Mouse (Mus musculus) neural tube, embryonic 14.5 days (tissue): ENCODE results near the gene Zfp580. TPM values are rescaled to one million over a fixed set of nuclear protein-coding genes. Genes with fewer than 3 reads are reported as not detected.

Experiments
- ATAC-seq: fragments of 200-750 bp; cut with Nextera tagmentation; 2 replicates; pipeline ENCODE4 v1.8.0; 2017; ENCODE audit warnings: low read depth, mild to moderate bottlenecking, moderate TSS enrichment, moderate library complexity
- H3K27ac ChIP-seq: fragments of 300-500 bp; sonication (generic); 2 replicates; pipeline ENCODE4 v1.5.1; 2014; ENCODE audit warnings: low read depth, mild to moderate bottlenecking, control low read depth, low read length, moderate library complexity, mixed read lengths
- H3K27me3 ChIP-seq: fragments of 300-500 bp; sonication (generic); 2 replicates; pipeline ENCODE4 v1.6.1; 2014; ENCODE audit warnings: low read length; ENCODE audit not compliant: control insufficient read depth, insufficient read depth
- H3K36me3 ChIP-seq: fragments of 300-500 bp; sonication (generic); 2 replicates; pipeline ENCODE4 v1.6.1; 2014; ENCODE audit warnings: low read length, mixed read lengths; ENCODE audit not compliant: control insufficient read depth, insufficient read depth
- H3K4me1 ChIP-seq: fragments of 300-500 bp; sonication (generic); 2 replicates; pipeline ENCODE4 v1.6.1; 2014; ENCODE audit warnings: low read length; ENCODE audit not compliant: control insufficient read depth, insufficient read depth
- H3K4me2 ChIP-seq: fragments of 300-500 bp; sonication (generic); 2 replicates; pipeline ENCODE4 v1.6.1; 2014; ENCODE audit warnings: mild to moderate bottlenecking, low read depth, low read length, control low read depth
- H3K4me3 ChIP-seq: fragments of 300-500 bp; sonication (generic); 2 replicates; pipeline ENCODE4 v1.5.1; 2014; ENCODE audit warnings: low read depth, low read length, control low read depth, mixed read lengths
- H3K9ac ChIP-seq: fragments of 300-500 bp; sonication (generic); replicated peaks from 2 replicates; pipeline ENCODE4 v1.6.1; 2014; ENCODE audit warnings: low read depth, mild to moderate bottlenecking, control low read depth, low read length, mixed read lengths
- H3K9me3 ChIP-seq: fragments of 300-500 bp; sonication (generic); 2 replicates; pipeline ENCODE4 v1.6.1; 2016; ENCODE audit warnings: low read length; ENCODE audit not compliant: control insufficient read depth
- WGBS: fragments of 180-500 bp; shearing (Covaris S2); extraction: QIAGEN DNeasy Blood & Tissue Kit; methylation state at CpG from one replicate; pipeline ENCODE4 v1.1.7; 2014; 5-methylcytosine and 5-hydroxymethylcytosine counted together
- polyA plus RNA-seq: library from polyadenylated mRNA; unstranded; fragments of >200 nt; fragmentation: Nextera tagmentation; extraction: Ambion mirVana; gene quantifications from 2 replicates; pipeline ENCODE4 v1.2.1, GENCODE M21; 2014

Gene Zfp580
- polyA plus RNA-seq, 1 experiment from 2014 or later: 111 TPM

DNA sequence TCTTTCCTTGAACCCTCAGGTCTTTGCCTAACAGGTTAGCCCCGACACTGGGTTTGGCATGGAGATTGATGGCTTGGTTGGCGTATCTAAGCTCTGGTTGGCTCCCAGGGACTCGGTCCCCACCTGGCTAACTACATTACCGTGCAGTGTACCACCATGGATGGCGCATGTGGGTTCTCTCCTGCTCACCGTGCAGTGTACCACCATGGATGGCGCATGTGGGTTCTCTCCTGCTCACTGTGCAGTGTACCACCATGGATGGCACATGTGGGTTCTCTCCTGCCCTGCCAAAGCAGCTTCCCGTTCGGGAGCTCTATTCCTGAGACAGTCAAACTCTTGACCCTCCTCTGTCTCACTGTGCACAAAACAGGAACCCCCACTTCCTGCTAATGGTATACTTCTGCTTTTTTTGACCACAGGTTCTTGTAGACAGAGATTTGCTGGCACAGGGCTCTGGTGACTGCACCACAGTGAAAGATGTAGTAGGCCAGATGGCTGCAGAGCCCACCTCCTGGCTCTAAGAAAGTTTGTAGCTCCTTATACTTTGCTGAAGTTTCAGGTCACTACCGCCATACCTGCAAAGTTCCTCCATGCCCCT, 49.8 kb downstream of the Zfp580 start:
- H3K9me3 ChIP-seq: no peaks in the 10 kb centered on the region
- ATAC-seq: 0 out of 2 replicates have a peak, but pooled peaks have one; percentile 22
- no peaks in the 10 kb centered on the region for H3K4me1 ChIP-seq
- peaks cover 21% of the 10 kb centered on the region for H3K36me3 ChIP-seq
- no peak overlapping the region for H3K27ac ChIP-seq
- no peak overlapping the region for H3K4me2 ChIP-seq
- no peaks in the 10 kb centered on the region for H3K27me3 ChIP-seq
- 87% methylated on average over 10 of the region's 10 CpGs for WGBS
- H3K4me3 ChIP-seq: no peak overlapping the region
- no peak overlapping the region for H3K9ac ChIP-seq

DNA sequence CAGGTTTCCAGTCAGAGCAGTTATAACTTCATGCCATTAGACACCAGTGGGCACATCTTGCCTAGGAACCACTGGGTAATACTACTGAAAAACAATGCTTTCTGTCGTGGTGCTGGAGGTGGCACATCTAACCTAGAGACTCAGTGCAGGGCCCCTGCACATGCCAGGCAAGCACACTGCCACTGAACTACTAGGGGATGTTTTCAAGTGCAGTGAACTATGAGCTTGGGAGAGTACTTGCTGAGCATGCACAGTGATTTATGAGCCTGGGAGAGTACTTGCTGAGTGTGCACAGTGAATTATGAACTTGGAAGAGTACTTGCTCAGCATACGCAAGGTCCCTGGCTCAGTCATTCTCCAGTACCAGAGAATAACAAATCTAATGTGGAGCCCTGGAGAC, 51.2 kb downstream of the Zfp580 start:
- no peaks in the 10 kb centered on the region for H3K4me1 ChIP-seq
- no peaks in the 10 kb centered on the region for H3K27me3 ChIP-seq
- 88% methylated on average over 2 of the region's 2 CpGs for WGBS
- no peak overlapping the region for H3K4me2 ChIP-seq
- no peak for ATAC-seq
- H3K9me3 ChIP-seq: no peaks in the 10 kb centered on the region
- H3K36me3 ChIP-seq: peaks cover 10% of the 10 kb centered on the region
- no peak overlapping the region for H3K27ac ChIP-seq
- H3K9ac ChIP-seq: no peak overlapping the region
- no peak overlapping the region for H3K4me3 ChIP-seq

Other genes with a start within 250 kb of the Zfp580 start
- 249 and 263 TPM in 2 replicates for gene Ube2s, start 238.9 kb upstream of the Zfp580 start, polyA plus RNA-seq
- gene Shisa7, start 206.8 kb upstream of the Zfp580 start, polyA plus RNA-seq: 16.8 and 18.7 TPM in 2 replicates
- 3.2 and 3.9 TPM in 2 replicates for gene Isoc2b, start 181.3 kb upstream of the Zfp580 start, polyA plus RNA-seq
- gene Isoc2a, start 174.4 kb upstream of the Zfp580 start, polyA plus RNA-seq: 0.58 and 0.76 TPM in 2 replicates
- gene Gm36210, start 145.0 kb upstream of the Zfp580 start, polyA plus RNA-seq: 0.37 and 0.41 TPM in 2 replicates
- gene Zfp628, start 136.3 kb upstream of the Zfp580 start, polyA plus RNA-seq: 2.8 and 3.7 TPM in 2 replicates
- 24.4 and 27.9 TPM in 2 replicates for gene Nat14, start 129.5 kb upstream of the Zfp580 start, polyA plus RNA-seq
- gene Ssc5d, start 125.8 kb upstream of the Zfp580 start, polyA plus RNA-seq: 0.40 and 1.3 TPM in 2 replicates
- not detected in 2 replicates for gene Sbk2, start 87.1 kb upstream of the Zfp580 start, polyA plus RNA-seq
- 0.52 and 0.75 TPM in 2 replicates for gene Sbk3, start 80.4 kb upstream of the Zfp580 start, polyA plus RNA-seq
- gene Zfp579, start 55.4 kb upstream of the Zfp580 start, polyA plus RNA-seq: 55.6 and 67.7 TPM in 2 replicates
- 5.9 and 7.9 TPM in 2 replicates for gene Zfp524, start 37.1 kb upstream of the Zfp580 start, polyA plus RNA-seq
- gene Fiz1, start 36.8 kb upstream of the Zfp580 start, polyA plus RNA-seq: 27.2 and 30.4 TPM in 2 replicates
- 2.6 and 2.7 TPM in 2 replicates for gene Gm44973, start 36.0 kb upstream of the Zfp580 start, polyA plus RNA-seq
- gene Zfp865, start 31.2 kb upstream of the Zfp580 start, polyA plus RNA-seq: 5.9 and 6.8 TPM in 2 replicates
- 53.6 and 64.8 TPM in 2 replicates for gene Ccdc106, start 31.0 kb upstream of the Zfp580 start, polyA plus RNA-seq
- not detected in 2 replicates for gene 4632433K11Rik, start 17.4 kb upstream of the Zfp580 start, polyA plus RNA-seq
- 6.6 and 8.5 TPM in 2 replicates for gene Zfp784, start 13.1 kb upstream of the Zfp580 start, polyA plus RNA-seq
- 83.0 and 84.2 TPM in 2 replicates for gene U2af2, start 10.6 kb downstream of the Zfp580 start, polyA plus RNA-seq
- gene Epn1, start 28.7 kb downstream of the Zfp580 start, polyA plus RNA-seq: 97.9 and 112 TPM in 2 replicates
- not detected in 2 replicates for gene Rfpl4, start 65.4 kb downstream of the Zfp580 start, polyA plus RNA-seq
- gene Rasl2-9, start 74.4 kb downstream of the Zfp580 start, polyA plus RNA-seq: 1.2 TPM in 1 of 2 replicates, not detected in the other
- 0.04 and 0.10 TPM in 2 replicates for gene Vmn1r55, start 98.1 kb downstream of the Zfp580 start, polyA plus RNA-seq
- not detected in 2 replicates for gene Vmn1r56, start 145.2 kb downstream of the Zfp580 start, polyA plus RNA-seq
- gene Vmn1r57, start 167.0 kb downstream of the Zfp580 start, polyA plus RNA-seq: not detected in 2 replicates